Mouse (Mus musculus) retina, embryonic 14.5 days (tissue): ENCODE results near the gene Disp2.

Experiments
- DNase-seq: peaks from one replicate; pipeline ENCODE4 v3.0.0-alpha.2; 2015; ENCODE audit warnings: low spot score

The Disp2 gene

DNA sequence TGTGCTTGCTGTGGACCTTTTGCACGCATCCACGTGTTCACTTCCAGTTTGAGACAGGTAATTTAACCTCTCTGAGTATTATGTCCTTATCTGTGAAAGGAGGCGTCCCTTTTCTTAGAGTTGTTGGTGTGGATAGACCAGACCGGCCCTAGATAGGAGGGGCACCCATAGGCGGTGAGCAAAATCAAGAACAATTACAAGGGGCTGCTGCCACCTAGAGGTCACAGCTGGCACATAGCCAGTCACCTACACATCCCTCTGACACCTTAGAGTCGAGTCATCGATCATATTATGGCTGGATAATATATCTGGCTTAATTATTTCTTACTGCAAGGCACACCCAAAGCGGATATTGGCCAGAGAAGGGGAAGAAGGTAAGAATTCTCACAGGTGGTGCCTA, 19.7 kb upstream of the Disp2 start:
- peak; percentile 87 for DNase-seq

GRCm38 (mm10) chr2:118760311-118761025, 19.1 kb upstream of the Disp2 start:
- no peak for DNase-seq

DNA sequence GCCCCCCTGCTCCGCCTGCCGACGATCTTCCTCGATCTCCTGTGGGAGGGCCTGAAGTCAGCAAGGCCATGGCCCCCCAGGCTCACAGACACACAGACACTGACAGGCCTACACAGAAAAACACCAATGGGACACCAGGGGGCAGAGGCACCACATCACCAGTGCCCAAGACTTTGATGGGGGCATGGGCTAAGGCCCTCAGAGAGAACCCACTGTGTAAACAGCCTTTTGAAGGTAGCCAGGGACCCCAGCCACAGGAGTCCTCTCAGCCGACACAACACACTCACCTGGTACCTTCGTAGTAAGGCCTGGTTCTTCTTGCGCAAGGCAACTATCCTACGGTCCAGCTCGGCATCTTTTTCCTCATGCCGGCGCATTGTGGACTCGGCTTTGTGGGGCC, 18.2 kb upstream of the Disp2 start:
- DNase-seq, result no peak

GRCm38 (mm10) chr2:118761906-118762783, 17.4 kb upstream of the Disp2 start, which contains the start of gene Ccdc9b:
Gene Ccdc9b, minus strand, starts transcription at chr2:118762661.
- DNase-seq, result peak; percentile 70

DNA sequence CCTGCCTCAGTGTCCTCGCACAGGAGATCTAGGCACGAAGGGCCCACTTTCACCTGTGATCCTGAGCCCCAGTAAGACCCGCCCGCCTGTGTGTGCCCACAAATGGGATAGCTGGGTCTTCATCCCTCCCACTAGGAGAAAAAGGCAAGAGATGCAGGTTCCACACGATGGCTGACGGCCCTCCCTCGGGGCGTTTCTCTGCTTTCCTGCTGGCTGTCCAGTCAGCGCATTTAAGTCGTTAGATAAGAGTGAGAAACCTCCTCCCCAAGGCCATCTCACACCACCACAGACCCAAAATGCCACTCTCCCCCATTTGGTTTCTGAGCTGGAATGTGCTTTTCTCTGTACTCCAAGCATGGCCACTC, 16.8 kb upstream of the Disp2 start:
- no peak for DNase-seq

- DNase-seq, result no peak
These were observed 16.1 kb upstream of the Disp2 start for GRCm38 (mm10) chr2:118763469-118763868.

GRCm38 (mm10) chr2:118764094-118764831, 15.3 kb upstream of the Disp2 start:
- peak; percentile 82 for DNase-seq

GRCm38 (mm10) chr2:118764875-118765274, 14.6 kb upstream of the Disp2 start:
- DNase-seq, result no peak

DNA sequence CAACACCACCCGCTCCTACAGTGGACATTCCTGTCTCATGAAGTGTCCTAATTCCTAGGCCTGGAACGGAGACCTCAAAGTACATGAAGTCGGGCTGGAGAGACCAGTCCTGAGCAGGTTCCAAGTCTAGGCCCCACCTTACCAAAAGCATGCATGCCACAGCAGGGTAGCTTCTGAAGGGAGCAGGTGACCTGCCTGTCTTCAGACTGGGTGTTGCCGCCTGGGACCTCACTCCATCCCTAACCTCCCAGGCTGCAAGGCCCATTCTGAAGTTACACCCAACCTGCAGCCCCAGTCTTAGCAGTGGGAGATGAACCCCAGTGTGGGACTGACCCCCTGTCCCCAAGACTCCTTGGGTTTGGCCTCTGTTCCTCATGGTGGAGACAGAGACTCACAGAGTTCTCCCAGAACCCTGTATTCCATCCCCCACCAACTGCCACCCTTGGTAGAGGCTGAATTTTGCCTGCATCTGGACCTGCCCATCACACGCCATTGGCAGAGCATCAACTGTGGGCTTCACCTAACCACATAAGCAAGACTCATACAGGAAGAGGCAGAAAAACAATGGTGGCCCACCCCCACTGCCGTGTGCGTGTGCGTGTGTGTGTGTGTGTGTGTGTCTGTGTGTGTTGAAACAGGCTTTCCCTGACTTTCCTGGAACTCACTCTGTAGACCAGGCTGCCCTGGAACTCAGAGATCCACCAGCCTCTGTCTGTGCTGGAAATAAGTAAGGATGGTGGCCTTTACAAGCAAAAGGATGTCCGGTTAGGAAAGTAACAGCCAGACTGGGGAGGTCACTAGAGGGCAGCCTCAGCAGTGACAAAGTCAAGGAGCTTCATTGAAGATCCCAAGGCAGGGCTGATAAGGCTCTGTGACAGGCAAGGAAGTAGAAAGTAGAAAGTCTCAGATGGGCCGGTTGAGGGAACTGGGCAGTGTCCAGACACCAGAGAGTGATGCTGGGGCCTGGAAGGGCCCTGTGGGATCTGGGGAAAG, 13.2 kb upstream of the Disp2 start:
- DNase-seq, result no peak

DNA sequence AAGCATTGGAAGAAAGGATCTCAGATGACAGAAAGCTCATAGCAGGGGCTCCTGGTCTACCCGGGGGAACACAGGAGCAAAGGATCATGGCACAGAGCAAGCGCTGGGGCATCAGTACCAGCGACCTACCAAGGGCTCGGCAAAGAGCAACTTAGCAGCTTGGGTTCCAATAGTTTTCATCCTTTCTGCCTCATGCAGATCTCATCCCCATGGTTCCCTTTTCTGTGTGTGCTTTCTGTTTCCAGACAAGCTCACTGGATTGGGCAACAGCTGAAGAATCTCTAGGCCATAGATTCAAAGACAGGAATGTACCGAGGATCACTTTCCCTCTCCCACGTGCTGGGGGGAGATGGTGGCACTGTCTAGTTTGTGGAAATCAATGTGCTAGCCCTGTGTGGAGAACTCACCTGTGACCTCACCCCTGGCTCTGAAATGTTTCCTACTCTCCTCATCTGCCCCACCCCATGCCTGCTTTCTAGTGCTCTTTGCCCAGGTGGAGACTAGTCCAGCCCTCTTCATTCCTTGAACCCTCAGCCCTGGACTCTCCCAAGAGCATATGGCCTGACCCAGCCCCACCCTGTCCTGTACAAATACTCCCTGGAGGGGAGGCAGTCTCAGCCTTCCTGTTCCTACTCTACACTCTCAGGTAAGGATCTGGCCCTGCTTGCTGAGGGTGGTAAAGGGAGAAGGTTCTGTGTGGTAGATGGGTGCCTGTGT, 7.2 kb upstream of the Disp2 start, which contains the start of gene Phgr1:
Gene Phgr1, plus strand, starts transcription at position 612 of the 717 bp plus-strand sequence.
- DNase-seq, result no peak

DNA sequence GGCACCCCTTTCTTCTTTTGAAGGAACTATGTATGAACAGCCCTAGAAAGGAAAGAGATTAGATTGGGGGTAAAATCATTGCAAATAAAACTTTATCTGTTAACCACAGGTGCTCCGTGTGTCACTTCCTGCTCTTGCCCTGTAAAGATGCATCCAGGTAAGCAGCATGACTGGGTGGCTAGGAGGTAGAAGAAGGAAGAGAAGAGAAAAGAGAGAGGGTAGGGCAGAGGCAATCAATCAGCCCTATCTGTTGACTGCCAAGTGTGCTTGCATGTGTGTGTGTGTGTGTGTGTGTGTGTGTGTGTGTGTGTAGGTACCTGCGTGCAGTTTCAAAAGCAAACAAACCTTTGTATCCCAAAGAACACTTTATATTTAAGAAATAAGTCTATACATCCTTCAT, 5.0 kb upstream of the Disp2 start:
- no peak for DNase-seq

DNA sequence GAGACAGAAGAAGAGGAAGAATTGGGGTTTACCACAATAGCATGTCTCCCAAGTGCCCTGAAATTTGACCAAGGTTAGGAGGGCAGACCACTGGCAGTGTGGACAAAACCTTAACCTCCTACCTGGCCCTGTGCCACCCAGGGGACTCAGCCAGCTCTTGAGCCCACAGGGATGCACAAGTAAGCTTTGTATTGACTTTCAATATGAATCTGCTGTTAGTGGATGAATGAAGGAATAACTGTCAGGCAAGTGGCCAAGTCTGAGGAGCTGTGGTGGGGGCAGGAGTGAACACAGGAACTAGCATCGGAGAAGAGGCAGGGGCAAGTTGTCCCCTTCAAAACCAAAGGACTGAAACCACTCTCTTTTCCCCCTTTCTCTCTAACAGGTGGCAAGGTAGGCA, 4.1 kb upstream of the Disp2 start:
- no peak for DNase-seq

DNA sequence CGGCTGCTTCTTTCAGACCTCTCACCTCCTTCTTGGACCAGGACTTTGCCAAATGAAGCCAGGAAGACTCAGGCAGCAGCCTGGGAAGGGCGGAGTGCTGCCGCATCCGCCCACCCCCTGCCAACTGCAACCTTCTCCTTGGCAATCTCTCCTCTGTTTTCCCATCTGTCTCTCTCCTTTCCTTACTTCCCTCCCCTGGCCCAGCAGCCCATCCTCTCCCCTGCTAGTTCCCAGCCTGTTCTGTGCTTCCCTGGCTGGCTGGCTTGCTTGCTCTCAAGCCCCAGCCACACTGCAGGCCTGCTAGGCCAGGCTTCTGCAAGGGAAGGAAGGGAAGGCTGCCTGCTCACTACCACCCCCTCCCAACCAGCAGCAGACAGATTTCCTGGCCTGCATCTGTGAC, 3.7 kb upstream of the Disp2 start:
- no peak for DNase-seq

DNA sequence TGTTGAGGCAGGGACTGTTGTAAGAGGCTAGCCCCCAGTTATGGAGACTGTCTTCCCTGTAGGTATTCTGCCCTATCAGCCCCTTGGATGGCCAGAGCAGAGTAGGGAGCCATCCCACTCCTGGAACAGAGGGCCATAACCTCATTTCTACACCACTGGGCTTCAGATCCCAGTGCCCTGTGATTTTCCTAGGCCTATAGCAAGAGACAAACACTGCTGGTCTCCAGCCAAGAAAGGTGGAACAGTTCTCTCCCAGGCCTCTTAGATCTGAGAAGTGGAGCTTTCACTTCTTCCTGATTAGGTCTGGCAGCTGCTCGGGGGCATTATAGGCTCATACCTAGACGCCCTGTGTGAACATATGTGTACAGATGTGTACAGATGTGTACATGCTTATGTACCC, 3.2 kb upstream of the Disp2 start:
- DNase-seq, result no peak

GRCm38 (mm10) chr2:118778418-118778817, 1.1 kb upstream of the Disp2 start:
- DNase-seq, result no peak

DNA sequence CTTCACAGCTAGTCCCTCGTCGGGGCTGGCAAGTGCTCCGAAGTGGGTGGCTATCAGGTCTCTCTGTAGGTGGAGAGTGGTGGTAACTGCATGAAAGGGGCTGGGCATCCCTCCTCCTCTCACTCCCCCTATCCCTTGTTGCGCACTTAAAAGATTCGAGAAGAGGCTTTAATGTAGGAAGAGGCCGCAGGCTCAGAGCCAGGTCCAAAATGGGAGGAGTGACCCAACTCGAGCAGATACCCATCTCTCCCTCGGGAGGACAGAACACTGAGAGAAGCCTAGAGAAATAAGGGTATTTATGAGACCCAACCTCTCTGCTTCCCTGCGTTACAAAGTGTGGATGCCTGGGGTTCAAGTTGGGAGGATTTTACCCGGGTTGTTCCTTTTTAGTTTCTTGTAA, 454 bp upstream of the Disp2 start:
- no peak for DNase-seq

DNA sequence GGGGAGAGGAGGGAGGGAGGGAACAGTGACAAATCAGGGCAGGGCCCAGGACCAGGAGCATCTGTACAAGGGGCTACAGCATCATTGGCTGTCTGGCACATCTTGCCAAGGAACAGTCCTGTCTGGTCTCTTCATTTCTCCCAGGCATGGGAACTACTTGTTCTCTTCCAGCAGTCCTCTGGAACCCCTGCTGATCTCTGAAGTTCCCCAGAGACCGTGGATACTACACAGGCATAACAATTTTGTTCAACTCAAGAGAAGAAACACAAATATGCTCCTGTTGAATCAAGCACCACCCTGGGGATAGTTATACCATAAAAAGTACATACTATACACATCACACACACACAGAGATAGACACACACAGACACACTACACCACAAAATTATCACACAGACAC, 1.6 kb downstream of the Disp2 start:
- DNase-seq, result no peak

GRCm38 (mm10) chr2:118782303-118782702, 2.8 kb downstream of the Disp2 start:
- no peak for DNase-seq

DNA sequence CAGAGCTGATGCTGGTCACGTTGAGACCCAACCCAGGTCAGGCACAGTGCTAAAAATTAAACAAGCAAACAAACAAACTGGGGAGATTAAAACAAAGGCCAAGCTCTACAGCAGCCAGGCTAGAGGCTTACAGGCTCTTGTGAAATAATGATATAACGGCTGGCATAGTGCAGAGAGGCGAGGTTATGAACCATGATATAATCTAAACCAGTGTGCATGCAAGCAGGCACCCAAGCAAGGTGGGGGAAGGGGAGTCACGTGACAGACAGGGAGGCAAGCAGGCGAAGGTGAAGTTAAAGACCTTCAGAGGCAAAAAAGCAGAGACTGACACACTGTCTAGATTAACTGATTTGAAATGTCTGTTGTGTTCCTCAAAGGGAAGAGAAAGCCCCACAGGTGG, 3.6 kb downstream of the Disp2 start:
- no peak for DNase-seq

GRCm38 (mm10) chr2:118783663-118784062, 4.1 kb downstream of the Disp2 start:
- no peak for DNase-seq

GRCm38 (mm10) chr2:118786525-118786924, 7.0 kb downstream of the Disp2 start:
- no peak for DNase-seq
